Mouse (Mus musculus) testis, adult 2 months (tissue): ENCODE results near the gene Nup98. TPM values are rescaled to one million over a fixed set of nuclear protein-coding genes. Genes with fewer than 3 reads are reported as not detected.

Experiments used
- H3K27ac ChIP-seq: fragments of 200-500 bp; 2 replicates; pipeline ENCODE4 v1.5.1; 2012; ENCODE audit warnings: low read depth, low read length; ENCODE audit not compliant: control insufficient read depth, insufficient read depth
- H3K27me3 ChIP-seq: fragments of 200-500 bp; 2 replicates; pipeline ENCODE4 v1.6.1; 2012; ENCODE audit warnings: mild to moderate bottlenecking, low read length, moderate library complexity; ENCODE audit not compliant: control insufficient read depth, insufficient read depth
- H3K36me3 ChIP-seq: fragments of 200-500 bp; 2 replicates; pipeline ENCODE4 v1.6.1; 2012; ENCODE audit warnings: mild to moderate bottlenecking, low read length; ENCODE audit not compliant: control insufficient read depth, insufficient read depth
- H3K4me1 ChIP-seq: fragments of 200-500 bp; 2 replicates; pipeline ENCODE4 v1.6.1; 2012; ENCODE audit warnings: low read length; ENCODE audit not compliant: control insufficient read depth, insufficient read depth
- H3K4me3 ChIP-seq: fragments of 200-500 bp; 2 replicates; pipeline ENCODE4 v1.5.1; 2012; ENCODE audit warnings: low read depth, mild to moderate bottlenecking, low read length, moderate library complexity, mixed read lengths; ENCODE audit not compliant: control insufficient read depth
- CTCF ChIP-seq: fragments of 200-500 bp; IDR thresholded peaks from 2 replicates; pipeline ENCODE4 v1.5.1; 2012; ENCODE audit warnings: low read depth, mild to moderate bottlenecking, inconsistent platforms, low read length, moderate library complexity; ENCODE audit not compliant: control insufficient read depth, insufficient read depth, insufficient replicate concordance
- POLR2A ChIP-seq: fragments of 200-500 bp; IDR thresholded peaks from 2 replicates; pipeline ENCODE4 v1.6.1; 2012; ENCODE audit warnings: low read depth, mild to moderate bottlenecking, inconsistent platforms, low read length, moderate library complexity; ENCODE audit not compliant: control insufficient read depth
- polyA plus RNA-seq: library from polyadenylated mRNA; depleted of rRNA; stranded (reverse); fragments of >200 nt; gene quantifications from 2 replicates; pipeline ENCODE4 v1.2.3, GENCODE M21; 2012

The Nup98 gene
- polyA plus RNA-seq, 1 experiment = 126 TPM

DNA sequence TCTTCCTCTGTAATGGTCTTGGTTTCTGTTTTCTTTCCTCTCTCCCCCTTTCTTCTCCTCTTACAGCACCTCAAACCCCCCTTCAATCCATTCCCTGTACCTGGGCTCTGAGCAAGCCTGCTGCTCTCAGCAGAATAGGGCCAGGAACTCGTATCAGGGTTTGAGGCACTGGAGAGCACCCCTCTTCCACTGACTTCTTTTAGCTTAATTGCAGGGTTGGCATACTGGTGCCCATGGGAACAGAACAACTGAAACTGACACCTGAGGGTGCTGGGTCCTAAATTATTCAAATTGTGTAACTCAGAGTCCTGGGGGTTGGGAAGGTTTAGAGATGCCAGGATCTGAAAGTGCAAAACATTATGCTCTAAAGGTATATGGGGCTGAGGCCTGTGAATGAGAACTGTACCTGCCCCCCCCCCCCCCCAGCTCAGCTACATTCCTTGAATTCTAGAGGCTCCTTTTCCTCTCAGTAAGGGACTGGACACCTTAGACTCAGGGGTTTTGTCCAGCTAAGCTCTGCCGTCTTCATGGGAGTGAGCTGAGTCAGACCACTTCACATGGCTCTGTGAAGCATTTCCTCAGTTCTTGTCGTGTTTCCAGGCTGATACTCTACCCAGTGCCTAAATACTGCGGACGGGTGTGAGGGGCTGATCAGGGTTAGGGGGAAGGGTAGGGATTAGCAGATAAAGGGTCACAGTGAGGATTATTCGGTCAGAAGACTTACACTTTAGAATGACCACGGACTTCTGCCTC is 93.2 kb downstream of the Nup98 start, which contains the start of gene Chrna10:
Gene Chrna10, minus strand, starts transcription at position 250 of the 753 bp plus-strand sequence.
- TF ChIP-seq CTCF (no peak), POLR2A (no peak)
- peaks cover 10% of the 10 kb centered on the region for H3K4me1 ChIP-seq

GRCm38 (mm10) chr7:102113151-102113729 is 96.7 kb downstream of the Nup98 start:
- TF ChIP-seq POLR2A (no peak), CTCF (no peak)

More for the DNA sequence above, 93.2 kb downstream of the Nup98 start, which contains the start of gene Chrna10:
- Histone ChIP-seq H3K27me3 (no peaks in the 10 kb centered on the region), H3K4me3 (no peak within 1 kb of the TSS), H3K36me3 (no peaks in the 10 kb centered on the region; the same call in 1 of the 2 replicates), H3K27ac (no peak within 1 kb of the TSS)

DNA sequence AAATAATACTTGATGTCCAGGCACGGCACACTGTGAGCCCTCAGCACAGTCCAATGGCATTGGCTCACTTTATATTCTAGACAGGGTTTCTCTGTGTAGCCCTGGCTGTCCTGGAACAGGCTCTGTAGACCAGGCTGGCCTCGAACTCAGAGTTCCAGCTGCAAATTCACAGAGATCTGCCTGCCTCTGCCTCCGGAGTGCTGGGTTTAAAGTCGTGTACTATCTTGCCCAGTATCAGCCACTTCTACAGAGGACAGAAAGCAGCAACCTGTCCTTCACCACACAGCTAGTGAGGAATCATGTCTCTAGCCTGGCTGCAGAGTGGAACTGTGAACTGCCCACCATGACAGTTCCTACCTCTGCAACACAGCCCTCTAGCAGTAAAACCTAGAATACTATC is 100.2 kb downstream of the Nup98 start:
- TF ChIP-seq CTCF = no peak
- TF ChIP-seq POLR2A = no peak
- H3K36me3 ChIP-seq = no peaks in the 10 kb centered on the region
- H3K27ac ChIP-seq = no peak overlapping the region
- H3K4me1 ChIP-seq = peaks cover 19% of the 10 kb centered on the region
- no peak overlapping the region for H3K4me3 ChIP-seq
- no peaks in the 10 kb centered on the region for H3K27me3 ChIP-seq

More at GRCm38 (mm10) chr7:102113151-102113729, 96.7 kb downstream of the Nup98 start:
- peak overlapping the region; percentile 88 for H3K4me3 ChIP-seq
- no peaks in the 10 kb centered on the region for H3K27me3 ChIP-seq
- peaks cover 10% of the 10 kb centered on the region for H3K4me1 ChIP-seq
- no peak overlapping the region; the same call in 1 of the 2 replicates for H3K27ac ChIP-seq
- H3K36me3 ChIP-seq = no peaks in the 10 kb centered on the region

DNA sequence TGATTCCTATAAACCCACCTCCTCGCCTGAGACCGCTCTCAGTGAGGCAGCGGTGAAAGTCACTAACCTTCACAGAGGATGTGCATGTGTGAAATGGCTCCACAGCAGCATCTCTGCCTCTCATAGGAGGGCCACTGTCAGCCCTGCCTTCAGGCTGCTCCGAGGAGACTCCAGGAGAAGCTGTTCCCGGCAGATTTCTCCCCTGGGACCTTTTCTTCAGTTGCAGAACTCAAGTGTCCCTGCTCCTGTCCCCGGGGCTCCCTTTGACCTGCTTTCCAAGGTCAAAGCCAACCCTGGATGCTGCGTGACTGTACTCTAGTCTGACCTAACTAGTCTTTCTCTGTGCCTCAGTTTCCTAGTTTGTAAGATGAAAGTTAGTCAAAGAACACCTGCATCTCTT is 100.8 kb downstream of the Nup98 start, which contains the start of gene Art5:
Gene Art5, minus strand, starts transcription at position 319 of the 400 bp plus-strand sequence.
- Histone ChIP-seq H3K27ac (no peak within 1 kb of the TSS), H3K4me1 (peaks cover 17% of the 10 kb centered on the region), H3K4me3 (no peak within 1 kb of the TSS), H3K27me3 (no peaks in the 10 kb centered on the region), H3K36me3 (no peaks in the 10 kb centered on the region)
- TF ChIP-seq CTCF (no peak), POLR2A (no peak)

- Histone ChIP-seq H3K4me3 (no peak overlapping the region), H3K36me3 (no peaks in the 10 kb centered on the region), H3K27ac (no peak overlapping the region), H3K4me1 (peaks cover 12% of the 10 kb centered on the region), H3K27me3 (no peaks in the 10 kb centered on the region)
- TF ChIP-seq POLR2A (no peak), CTCF (no peak)
Measured at GRCm38 (mm10) chr7:102108206-102108605, 101.8 kb downstream of the Nup98 start.

GRCm38 (mm10) chr7:102106700-102107141 is 103.3 kb downstream of the Nup98 start:
- peak overlapping the region; percentile 80 for H3K4me3 ChIP-seq
- TF ChIP-seq CTCF (no peak), POLR2A (0 out of 2 replicates have a peak, but pooled peaks have one; percentile 18)
- H3K4me1 ChIP-seq = peaks cover 9% of the 10 kb centered on the region
- H3K36me3 ChIP-seq = no peaks in the 10 kb centered on the region
- no peak overlapping the region for H3K27ac ChIP-seq
- H3K27me3 ChIP-seq = no peaks in the 10 kb centered on the region

- Histone ChIP-seq H3K27ac (no peak overlapping the region), H3K36me3 (no peaks in the 10 kb centered on the region), H3K4me3 (no peak overlapping the region), H3K27me3 (no peaks in the 10 kb centered on the region), H3K4me1 (peaks cover 24% of the 10 kb centered on the region)
- no peak for TF ChIP-seq POLR2A
- no peak for TF ChIP-seq CTCF
Measured at GRCm38 (mm10) chr7:102104126-102104525, 105.8 kb downstream of the Nup98 start.
